Mouse (Mus musculus): ENCODE results near the gene Znrf1. TPM values are rescaled to one million over a fixed set of nuclear protein-coding genes. Genes with fewer than 3 reads are reported as not detected.
A peak's percentile ranks its signal among the peaks of the same experiment; 100 is the strongest.
"Not testable (repeated sequence)": the region's sequence is repeated elsewhere in the genome, so short reads cannot be mapped to it uniquely, and the experiment has no call there.

Gene Znrf1
- total RNA-seq, 1 experiment from 2014 or later: 61.9 TPM

GRCm38 (mm10) chr8:111631589-111631988, 95.7 kb downstream of the Znrf1 start:
- no peak for DNase-seq

- DNase-seq: no peak
Observed at GRCm38 (mm10) chr8:111632976-111633375, 97.1 kb downstream of the Znrf1 start.

- no peak for DNase-seq
Observed at GRCm38 (mm10) chr8:111638086-111638485, 102.2 kb downstream of the Znrf1 start.

GRCm38 (mm10) chr8:111641064-111641463, 105.2 kb downstream of the Znrf1 start:
- no peak for DNase-seq

GRCm38 (mm10) chr8:111642496-111642895, 106.6 kb downstream of the Znrf1 start:
- no peak for DNase-seq

- no peak for DNase-seq
Observed at GRCm38 (mm10) chr8:111642939-111643263, 107.0 kb downstream of the Znrf1 start.

- DNase-seq: peak; percentile 93
Observed at GRCm38 (mm10) chr8:111643264-111644141, 107.6 kb downstream of the Znrf1 start, which contains the start of gene Zfp1. Gene Zfp1, plus strand, starts transcription at chr8:111643401.

GRCm38 (mm10) chr8:111644286-111645051, 108.6 kb downstream of the Znrf1 start:
- not testable (repeated sequence) for DNase-seq

GRCm38 (mm10) chr8:111645715-111646114, 109.8 kb downstream of the Znrf1 start:
- no peak for DNase-seq

- no peak for DNase-seq
Observed at GRCm38 (mm10) chr8:111648834-111649233, 112.9 kb downstream of the Znrf1 start.

GRCm38 (mm10) chr8:111650651-111651050, 114.8 kb downstream of the Znrf1 start:
- DNase-seq: no peak

- DNase-seq: no peak
Observed at GRCm38 (mm10) chr8:111653524-111653923, 117.6 kb downstream of the Znrf1 start.

GRCm38 (mm10) chr8:111657312-111657854, 121.5 kb downstream of the Znrf1 start:
- no peak for DNase-seq

- peak; percentile 10 for DNase-seq
Observed at GRCm38 (mm10) chr8:111658819-111659423, 123.0 kb downstream of the Znrf1 start.

- DNase-seq: peak; percentile 80
Observed at GRCm38 (mm10) chr8:111662473-111662872, 126.6 kb downstream of the Znrf1 start.

GRCm38 (mm10) chr8:111666751-111667150, 130.9 kb downstream of the Znrf1 start:
- DNase-seq: no peak

Other genes starting within 250 kb of the Znrf1 start
- 67.2 and 88.7 TPM in 2 replicates for gene Rfwd3, start 235.9 kb upstream of the Znrf1 start, total RNA-seq (2021)
- 20.7 and 27.5 TPM in 2 replicates for gene Mlkl, start 197.9 kb upstream of the Znrf1 start, total RNA-seq (2021)
- gene Fa2h, start 142.3 kb upstream of the Znrf1 start, total RNA-seq (2021): 5.6 and 7.4 TPM in 2 replicates
- 12.9 and 15.0 TPM in 2 replicates for gene Wdr59, start 14.0 kb upstream of the Znrf1 start, total RNA-seq (2021)
- gene Ldhd, start 94.3 kb downstream of the Znrf1 start, total RNA-seq (2021): 60.3 and 66.8 TPM in 2 replicates
- 10.0 and 10.9 TPM in 2 replicates for gene Zfp1, start 107.3 kb downstream of the Znrf1 start, total RNA-seq (2021)
- not detected in 2 replicates for gene Ctrb1, start 154.9 kb downstream of the Znrf1 start, total RNA-seq (2021)
- 64.5 and 70.0 TPM in 2 replicates for gene Bcar1, start 207.7 kb downstream of the Znrf1 start, total RNA-seq (2021)

All from adrenal gland, postnatal 25 days (tissue).